Mouse (Mus musculus) neural tube, embryonic 13.5 days (tissue): Measurements from ENCODE around the gene Mllt10. TPM values are rescaled to one million over a fixed set of nuclear protein-coding genes. Genes with fewer than 3 reads are reported as not detected.

Experiments
- ATAC-seq: fragments of 200-750 bp; cut with Nextera tagmentation; 2 replicates; pipeline ENCODE4 v1.8.0; 2017; ENCODE audit warnings: low read depth, mild to moderate bottlenecking, moderate TSS enrichment, moderate library complexity
- H3K27ac ChIP-seq: fragments of 300-500 bp; sonication (generic); replicated peaks from 2 replicates; pipeline ENCODE4 v1.5.1; 2015; ENCODE audit warnings: moderate library complexity, mild to moderate bottlenecking, inconsistent platforms
- H3K27me3 ChIP-seq: fragments of 300-500 bp; sonication (generic); 2 replicates; pipeline ENCODE4 v1.6.1; 2015; ENCODE audit warnings: mild to moderate bottlenecking, inconsistent platforms
- H3K36me3 ChIP-seq: fragments of 300-500 bp; sonication (generic); 2 replicates; pipeline ENCODE4 v1.6.1; 2015; ENCODE audit warnings: mild to moderate bottlenecking, inconsistent platforms
- H3K4me1 ChIP-seq: fragments of 300-500 bp; sonication (generic); replicated peaks from 2 replicates; pipeline ENCODE4 v1.6.1; 2015; ENCODE audit warnings: inconsistent platforms
- H3K4me2 ChIP-seq: fragments of 300-500 bp; sonication (generic); 2 replicates; pipeline ENCODE4 v1.6.1; 2015; ENCODE audit warnings: inconsistent platforms, mild to moderate bottlenecking, moderate library complexity
- H3K4me3 ChIP-seq: fragments of 300-500 bp; sonication (generic); 2 replicates; pipeline ENCODE4 v1.5.1; 2015; ENCODE audit warnings: mild to moderate bottlenecking, inconsistent platforms
- H3K9ac ChIP-seq: fragments of 300-500 bp; sonication (generic); 2 replicates; pipeline ENCODE4 v1.6.1; 2015; ENCODE audit warnings: moderate library complexity, mild to moderate bottlenecking, inconsistent platforms
- H3K9me3 ChIP-seq: fragments of 300-500 bp; sonication (generic); 2 replicates; pipeline ENCODE4 v1.6.1; 2016; ENCODE audit warnings: inconsistent platforms
- WGBS: fragments of 180-500 bp; shearing (Covaris S2); methylation state at CpG from one replicate; pipeline ENCODE4 v1.1.7; 2015; 5-methylcytosine and 5-hydroxymethylcytosine counted together
- polyA plus RNA-seq: library from polyadenylated mRNA; unstranded; fragments of >200 nt; fragmentation: Nextera tagmentation; extraction: Ambion mirVana; gene quantifications from 2 replicates; pipeline ENCODE4 v1.2.1, GENCODE M21; 2015

The Mllt10 gene
- polyA plus RNA-seq, 1 experiment from 2014 or later = 63.1 TPM

DNA sequence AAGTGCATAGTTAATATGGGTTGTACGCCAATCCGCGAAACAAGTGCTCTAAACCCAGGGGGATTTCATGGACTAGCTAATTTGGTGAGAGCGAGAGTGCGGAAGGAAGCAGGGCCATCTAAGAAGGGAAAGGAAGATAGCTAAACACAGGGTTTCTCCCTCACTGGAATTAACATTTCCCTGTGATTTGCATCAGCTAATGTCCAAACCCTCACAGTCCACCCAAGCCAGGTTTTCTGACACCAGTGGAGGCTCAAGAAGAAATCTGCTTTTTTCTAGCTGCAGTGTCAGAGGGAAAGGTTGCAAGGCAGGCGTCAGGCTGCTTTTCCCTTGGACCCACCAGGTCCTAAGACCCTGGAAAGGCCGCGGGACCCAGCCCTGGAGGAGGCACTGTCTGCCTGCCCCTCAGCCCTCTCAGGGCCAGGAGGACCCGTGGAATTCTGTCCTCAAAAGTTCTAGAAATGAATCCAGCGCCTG lies 16.1 kb upstream of the Mllt10 start:
- Histone ChIP-seq H3K9me3 (no peaks in the 10 kb centered on the region), H3K4me1 (peaks cover 75% of the 10 kb centered on the region), H3K27ac (peak overlapping the region; percentile 93), H3K36me3 (no peaks in the 10 kb centered on the region), H3K9ac (peak overlapping the region; percentile 81), H3K4me3 (peak overlapping the region; percentile 32), H3K27me3 (no peaks in the 10 kb centered on the region), H3K4me2 (peak overlapping the region; percentile 81)
- ATAC-seq = no peak
- WGBS = 21% methylated on average over 10 of the region's 10 CpGs

DNA sequence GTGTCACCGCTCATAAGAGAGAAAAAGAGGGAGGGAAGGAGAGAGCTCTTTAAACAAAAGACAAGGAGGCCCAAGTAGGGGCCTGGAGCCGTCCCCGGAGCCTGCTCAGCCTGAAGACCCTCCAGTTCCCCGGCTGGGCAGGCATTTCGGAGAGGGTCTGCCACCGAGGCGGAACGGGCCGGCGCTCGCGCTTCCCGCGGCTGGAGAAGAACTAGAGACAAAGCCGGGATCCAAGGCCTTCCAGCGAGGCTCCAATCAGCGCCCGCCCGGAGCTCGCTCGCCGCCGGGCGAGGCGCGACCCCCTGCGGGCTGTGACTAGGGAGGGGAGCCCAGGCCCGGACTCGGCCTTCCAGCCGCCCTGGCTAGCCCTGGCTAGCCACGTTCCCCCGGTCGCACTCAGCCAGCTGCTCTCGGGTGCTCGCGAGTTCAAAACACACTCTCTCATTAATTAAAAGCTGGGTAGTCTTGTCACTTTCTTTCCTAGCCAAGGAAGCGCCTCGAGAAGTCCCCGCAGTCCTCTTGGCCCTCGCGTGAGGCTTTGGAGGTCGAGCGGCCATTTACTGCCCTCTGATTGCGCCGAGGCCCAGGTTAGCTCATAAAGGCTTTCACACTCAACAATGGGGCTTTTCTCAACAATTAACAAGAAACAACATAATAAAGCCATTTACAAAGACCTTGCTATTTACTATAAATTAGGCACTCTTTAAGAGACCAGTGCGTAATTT lies 15.3 kb upstream of the Mllt10 start:
- H3K36me3 ChIP-seq = no peaks in the 10 kb centered on the region
- peak overlapping the region; percentile 32 for H3K4me3 ChIP-seq
- 2% methylated on average over 46 of the region's 46 CpGs for WGBS
- peak overlapping the region; percentile 93 for H3K27ac ChIP-seq
- peak; percentile 64 for ATAC-seq
- peak overlapping the region; percentile 81 for H3K9ac ChIP-seq
- no peaks in the 10 kb centered on the region for H3K9me3 ChIP-seq
- peak overlapping the region; percentile 81 for H3K4me2 ChIP-seq
- no peaks in the 10 kb centered on the region for H3K27me3 ChIP-seq
- peaks cover 75% of the 10 kb centered on the region for H3K4me1 ChIP-seq

DNA sequence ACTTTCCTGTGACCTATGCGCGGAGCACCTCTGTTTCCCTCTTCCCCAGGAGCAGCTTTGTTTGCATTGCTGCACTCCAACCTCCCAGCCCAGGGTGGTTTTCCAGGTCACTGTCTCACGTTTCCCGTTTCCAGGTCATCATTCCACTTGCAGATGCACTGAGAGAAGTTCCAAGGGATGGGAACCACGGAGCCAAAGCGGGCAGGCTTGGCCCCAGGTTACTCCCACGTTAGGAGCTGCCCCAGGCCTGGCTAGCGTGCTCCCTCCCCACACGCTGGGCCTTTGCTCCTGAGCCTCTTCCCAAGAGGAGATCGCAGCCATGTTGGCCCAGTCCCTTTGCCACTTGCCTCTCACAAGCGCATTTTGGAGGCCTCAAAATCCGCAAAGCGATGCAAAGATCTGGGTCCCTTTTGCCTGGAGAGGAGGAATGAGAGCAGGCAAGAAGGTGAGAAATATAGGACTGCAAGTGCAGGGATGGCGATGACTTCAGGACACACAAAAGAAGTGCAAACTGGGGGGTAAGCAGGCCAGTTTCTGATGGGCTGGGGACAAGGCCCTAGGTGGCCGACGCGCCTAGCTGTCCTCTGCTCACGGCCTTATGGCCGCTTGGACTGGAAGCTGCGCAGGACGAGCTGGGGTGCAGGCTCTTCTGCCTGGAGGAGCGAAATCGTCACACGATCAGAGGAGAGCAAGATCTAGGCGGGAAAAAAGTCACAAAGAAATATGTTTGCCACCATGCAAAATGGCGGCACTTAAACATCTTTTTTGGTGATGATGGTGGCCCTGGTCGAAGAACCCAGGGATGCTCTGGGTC lies 14.5 kb upstream of the Mllt10 start:
- WGBS = 8% methylated on average over 27 of the region's 27 CpGs
- H3K9me3 ChIP-seq = no peaks in the 10 kb centered on the region
- H3K4me2 ChIP-seq = peak overlapping the region; percentile 81
- H3K4me1 ChIP-seq = peaks cover 71% of the 10 kb centered on the region
- H3K27me3 ChIP-seq = no peaks in the 10 kb centered on the region
- H3K4me3 ChIP-seq = peak overlapping the region; percentile 32
- no peaks in the 10 kb centered on the region for H3K36me3 ChIP-seq
- peak overlapping the region; percentile 81 for H3K9ac ChIP-seq
- peak overlapping the region; percentile 93 for H3K27ac ChIP-seq
- peak; percentile 54 for ATAC-seq

- Histone ChIP-seq H3K4me3 (peak overlapping the region; percentile 32), H3K4me1 (peaks cover 70% of the 10 kb centered on the region)
- WGBS = 3% methylated on average over 14 of the region's 14 CpGs
Measured at GRCm38 (mm10) chr2:18041199-18041885, 13.7 kb upstream of the Mllt10 start.

GRCm38 (mm10) chr2:18045143-18045780 lies 9.8 kb upstream of the Mllt10 start:
- Histone ChIP-seq H3K4me2 (peak overlapping the region; percentile 81), H3K27me3 (no peaks in the 10 kb centered on the region), H3K36me3 (no peaks in the 10 kb centered on the region), H3K4me1 (peaks cover 58% of the 10 kb centered on the region), H3K9me3 (no peaks in the 10 kb centered on the region), H3K27ac (peak overlapping the region; percentile 100), H3K4me3 (peak overlapping the region; percentile 97), H3K9ac (peak overlapping the region; percentile 100)
- ATAC-seq = no peak
- WGBS = 3% methylated on average over 7 of the region's 7 CpGs

More at GRCm38 (mm10) chr2:18041199-18041885, 13.7 kb upstream of the Mllt10 start:
- Histone ChIP-seq H3K4me2 (peak overlapping the region; percentile 81), H3K9me3 (no peaks in the 10 kb centered on the region), H3K27me3 (no peaks in the 10 kb centered on the region), H3K27ac (peak overlapping the region; percentile 93), H3K9ac (peak overlapping the region; percentile 81), H3K36me3 (no peaks in the 10 kb centered on the region)
- ATAC-seq = peak; percentile 52

GRCm38 (mm10) chr2:18045781-18046181 lies 9.3 kb upstream of the Mllt10 start:
- Histone ChIP-seq H3K4me3 (peak overlapping the region; percentile 97), H3K27ac (peak overlapping the region; percentile 100), H3K4me2 (peak overlapping the region; percentile 81), H3K27me3 (no peaks in the 10 kb centered on the region), H3K36me3 (no peaks in the 10 kb centered on the region), H3K4me1 (peaks cover 58% of the 10 kb centered on the region), H3K9ac (peak overlapping the region; percentile 100), H3K9me3 (no peaks in the 10 kb centered on the region)
- 6% methylated on average over 6 of the region's 6 CpGs for WGBS
- ATAC-seq = no peak

DNA sequence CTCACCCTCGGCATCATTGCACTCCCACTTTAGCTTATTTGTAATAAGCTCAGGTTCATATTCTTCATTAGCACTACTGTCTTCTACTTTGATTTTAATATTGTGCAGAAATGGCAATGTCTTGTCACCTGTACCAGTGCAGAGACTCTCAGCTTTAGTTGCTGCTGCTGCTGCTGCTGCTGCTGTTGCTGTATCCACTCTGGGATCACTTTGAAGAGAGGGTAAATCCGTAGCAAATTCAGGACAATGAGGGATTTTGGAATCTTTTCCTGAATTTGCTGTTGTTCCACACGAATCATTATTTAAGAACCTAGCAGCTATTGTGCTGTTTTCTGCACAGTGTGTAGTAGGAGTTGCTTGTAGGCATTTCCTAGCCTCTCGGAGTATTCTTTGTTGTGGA lies 8.9 kb upstream of the Mllt10 start:
- Histone ChIP-seq H3K27me3 (no peaks in the 10 kb centered on the region), H3K36me3 (no peaks in the 10 kb centered on the region), H3K4me2 (peak overlapping the region; percentile 81), H3K9me3 (no peaks in the 10 kb centered on the region), H3K4me1 (peaks cover 58% of the 10 kb centered on the region), H3K9ac (peak overlapping the region; percentile 100), H3K27ac (peak overlapping the region; percentile 100), H3K4me3 (peak overlapping the region; percentile 97)
- no peak for ATAC-seq
- WGBS = under 1% methylated on average over 4 of the region's 4 CpGs

- under 1% methylated on average over 63 of the region's 64 CpGs for WGBS
- ATAC-seq = no peak
Measured at GRCm38 (mm10) chr2:18046758-18047645, 8.0 kb upstream of the Mllt10 start.

DNA sequence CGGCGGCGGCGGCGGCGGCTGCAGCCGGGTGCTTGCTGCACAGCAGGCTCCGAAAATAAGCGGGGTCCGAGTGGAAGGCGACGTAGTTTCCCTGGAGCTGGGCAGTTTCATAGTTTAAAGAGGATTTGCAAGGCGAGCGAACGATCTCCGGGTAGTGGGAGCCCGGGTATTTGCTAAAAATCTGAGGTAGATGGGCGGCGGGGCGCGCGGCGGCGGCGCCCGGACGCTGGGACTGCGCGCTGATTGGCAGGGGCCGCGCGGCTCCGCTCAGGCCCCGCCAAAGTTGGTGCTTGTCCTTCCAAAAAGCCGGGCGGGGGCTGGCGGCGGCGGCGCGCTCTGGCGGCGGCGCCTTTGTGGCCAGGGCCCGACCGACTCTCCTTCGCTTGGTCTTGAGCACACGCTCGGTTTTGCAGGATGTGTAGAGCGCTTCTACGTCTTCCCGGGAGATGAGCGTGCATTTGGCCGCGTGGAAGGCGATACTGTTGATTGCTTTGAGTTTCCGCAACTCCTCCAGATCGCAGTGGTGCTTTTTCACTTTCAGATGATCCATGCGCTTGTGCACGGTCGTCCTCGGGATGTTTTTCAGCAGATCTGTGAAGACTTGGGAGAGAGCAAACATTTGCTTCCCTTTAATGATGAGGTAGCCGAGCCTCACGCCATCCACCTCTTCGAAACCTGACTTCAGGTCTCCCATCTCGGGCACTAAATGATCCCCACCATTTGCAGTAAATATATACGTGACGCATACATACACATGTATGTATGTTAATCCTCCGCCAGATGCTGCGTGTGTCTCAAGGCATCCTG lies 7.2 kb upstream of the Mllt10 start:
- Histone ChIP-seq H3K9ac (peak overlapping the region; percentile 100), H3K27me3 (no peaks in the 10 kb centered on the region), H3K4me3 (peak overlapping the region; percentile 97), H3K27ac (peak overlapping the region; percentile 100), H3K4me1 (peaks cover 58% of the 10 kb centered on the region), H3K4me2 (peak overlapping the region; percentile 81), H3K9me3 (no peaks in the 10 kb centered on the region), H3K36me3 (no peaks in the 10 kb centered on the region)
- WGBS = under 1% methylated on average over 70 of the region's 70 CpGs
- ATAC-seq = peak; percentile 53

More at GRCm38 (mm10) chr2:18046758-18047645, 8.0 kb upstream of the Mllt10 start:
- Histone ChIP-seq H3K4me3 (peak overlapping the region; percentile 97), H3K9ac (peak overlapping the region; percentile 100), H3K4me2 (peak overlapping the region; percentile 81), H3K27me3 (no peaks in the 10 kb centered on the region), H3K36me3 (no peaks in the 10 kb centered on the region), H3K9me3 (no peaks in the 10 kb centered on the region), H3K4me1 (peaks cover 58% of the 10 kb centered on the region), H3K27ac (peak overlapping the region; percentile 100)

GRCm38 (mm10) chr2:18048453-18049075 lies 6.5 kb upstream of the Mllt10 start, which contains the start of gene Skida1:
Gene Skida1 (minus strand): TSS chr2:18049051.
- Histone ChIP-seq H3K36me3 (no peaks in the 10 kb centered on the region), H3K4me2 (peak within 1 kb of the TSS; percentile 81), H3K9me3 (no peaks in the 10 kb centered on the region), H3K27ac (peak within 1 kb of the TSS; percentile 100), H3K4me1 (peaks cover 56% of the 10 kb centered on the region), H3K9ac (peak within 1 kb of the TSS; percentile 100), H3K27me3 (no peaks in the 10 kb centered on the region), H3K4me3 (peak within 1 kb of the TSS; percentile 97)
- peak; percentile 83 for ATAC-seq
- WGBS = under 1% methylated on average over 17 of the region's 17 CpGs
